Mouse (Mus musculus) MEL (cell line): ENCODE measurements around the gene B3gat3. TPM values are rescaled to one million over a fixed set of nuclear protein-coding genes. Genes with fewer than 3 reads are reported as not detected.

Experiments used
- DNase-seq: peaks from one replicate; pipeline ENCODE4 v3.0.0; 2011; ENCODE audit warnings: low read depth, low spot score
- H3K27ac ChIP-seq: 2 replicates; pipeline ENCODE4 v1.5.1; 2012; ENCODE audit warnings: low read depth, mild to moderate bottlenecking, control low read depth, low read length, moderate library complexity; ENCODE audit not compliant: control insufficient read depth
- H3K27me3 ChIP-seq, 2 experiments: fragments of 150-350 bp in 1 of 2; sonication (generic) in 1 of 2; 2 replicates each; pipeline ENCODE4 v1.6.1; 2012; ENCODE audit warnings: low read length in 2 of 2, mild to moderate bottlenecking in 2 of 2, improper control_type of control experiment in 1 of 2, moderate library complexity in 1 of 2; ENCODE audit not compliant: insufficient read depth in 2 of 2, control insufficient read depth in 1 of 2
- H3K36me3 ChIP-seq, 2 experiments: 2 replicates each; pipeline ENCODE4 v1.6.1; 2012 to 2014; ENCODE audit warnings: low read length in 2 of 2, improper control_type of control experiment in 1 of 2, inconsistent platforms in 1 of 2, mild to moderate bottlenecking in 1 of 2; ENCODE audit not compliant: insufficient read depth in 2 of 2, control insufficient read depth in 1 of 2
- H3K4me1 ChIP-seq, 2 experiments: fragments of 150-350 bp in 1 of 2; sonication (generic) in 1 of 2; 2 replicates each; pipeline ENCODE4 v1.6.1; 2012; ENCODE audit warnings: low read length in 2 of 2, improper control_type of control experiment in 1 of 2, mild to moderate bottlenecking in 1 of 2; ENCODE audit not compliant: insufficient read depth in 2 of 2, control insufficient read depth in 1 of 2
- H3K4me3 ChIP-seq, 2 experiments: fragments of 150-350 bp in 1 of 2; sonication (generic) in 1 of 2; 2 replicates each; pipeline ENCODE4 v1.5.1; 2012; ENCODE audit warnings: low read depth in 2 of 2, low read length in 2 of 2, mild to moderate bottlenecking in 2 of 2, moderate library complexity in 2 of 2, control low read depth in 1 of 2, improper control_type of control experiment in 1 of 2; ENCODE audit not compliant: control insufficient read depth in 1 of 2, insufficient read depth in 1 of 2
- H3K79me2 ChIP-seq: 2 replicates; pipeline ENCODE4 v1.6.1; 2012; ENCODE audit warnings: mild to moderate bottlenecking, low read length, moderate library complexity; ENCODE audit not compliant: control insufficient read depth, poor library complexity, insufficient read depth
- H3K9ac ChIP-seq: 2 replicates; pipeline ENCODE4 v1.6.1; 2012; ENCODE audit warnings: low read depth, mild to moderate bottlenecking, control low read depth, low read length, moderate library complexity; ENCODE audit not compliant: control insufficient read depth, poor library complexity, severe bottlenecking
- H3K9me3 ChIP-seq: fragments of 150-350 bp; sonication (generic); replicated peaks from 2 replicates; pipeline ENCODE4 v1.6.1; 2012; ENCODE audit warnings: mild to moderate bottlenecking, low read length, improper control_type of control experiment, moderate library complexity; ENCODE audit not compliant: insufficient read depth
- CHD1 ChIP-seq: IDR thresholded peaks from 2 replicates; pipeline ENCODE4 v1.6.1; 2012; ENCODE audit warnings: low read depth, mild to moderate bottlenecking, inconsistent platforms, low read length, improper control_type of control experiment
- E2F4 ChIP-seq: IDR thresholded peaks from 2 replicates; pipeline ENCODE4 v1.6.1; 2011; ENCODE audit warnings: low read depth, low read length, improper control_type of control experiment, borderline replicate concordance
- EP300 ChIP-seq, 2 experiments: IDR thresholded peaks; 2 replicates each; pipeline ENCODE4 v1.6.1; 2011; ENCODE audit warnings: improper control_type of control experiment in 2 of 2, low read length in 2 of 2, low read depth in 1 of 2, mild to moderate bottlenecking in 1 of 2
- GATA1 ChIP-seq: IDR thresholded peaks from 2 replicates; pipeline ENCODE4 v1.6.1; 2011; ENCODE audit warnings: low read depth, low read length, improper control_type of control experiment
- MAFK ChIP-seq: IDR thresholded peaks from 2 replicates; pipeline ENCODE4 v1.6.1; 2011; ENCODE audit warnings: low read depth, mild to moderate bottlenecking, low read length, improper control_type of control experiment, borderline replicate concordance
- MAX ChIP-seq: IDR thresholded peaks from 2 replicates; pipeline ENCODE4 v1.6.1; 2011; ENCODE audit warnings: low read length, improper control_type of control experiment
- MAZ ChIP-seq: IDR thresholded peaks from 2 replicates; pipeline ENCODE4 v1.6.1; 2012; ENCODE audit warnings: low read depth, mild to moderate bottlenecking, inconsistent platforms, low read length, improper control_type of control experiment
- MEF2A ChIP-seq: IDR thresholded peaks from 2 replicates; pipeline ENCODE4 v1.6.1; 2014; ENCODE audit warnings: low read depth, mild to moderate bottlenecking, inconsistent platforms, low read length, improper control_type of control experiment; ENCODE audit not compliant: poor library complexity, insufficient replicate concordance, severe bottlenecking; ENCODE audit errors: extremely low read depth
- MXI1 ChIP-seq: IDR thresholded peaks from 2 replicates; pipeline ENCODE4 v1.6.1; 2011; ENCODE audit warnings: mild to moderate bottlenecking, low read depth, low read length, improper control_type of control experiment
- POLR2AphosphoS2 ChIP-seq: IDR thresholded peaks from 2 replicates; pipeline ENCODE4 v1.6.1; 2011; ENCODE audit warnings: low read length, improper control_type of control experiment
- POLR2AphosphoS5 ChIP-seq: IDR thresholded peaks from 2 replicates; pipeline ENCODE4 v1.6.1; 2012; ENCODE audit warnings: low read depth, borderline replicate concordance, mild to moderate bottlenecking, inconsistent platforms, low read length, moderate library complexity, mixed read lengths
- RCOR1 ChIP-seq: IDR thresholded peaks from 2 replicates; pipeline ENCODE4 v1.6.1; 2012; ENCODE audit warnings: low read depth, mild to moderate bottlenecking, inconsistent platforms, low read length, improper control_type of control experiment
- SIN3A ChIP-seq: IDR thresholded peaks from 2 replicates; pipeline ENCODE4 v1.6.1; 2012; ENCODE audit warnings: low read length, improper control_type of control experiment, inconsistent platforms
- TAL1 ChIP-seq: IDR thresholded peaks from 2 replicates; pipeline ENCODE4 v1.6.1; 2012; ENCODE audit warnings: mild to moderate bottlenecking, inconsistent platforms, low read length, moderate library complexity, mixed read lengths
- TBP ChIP-seq: IDR thresholded peaks from 2 replicates; pipeline ENCODE4 v1.8.0; 2011; ENCODE audit warnings: low read depth, low read length, improper control_type of control experiment
- UBTF ChIP-seq: IDR thresholded peaks from 2 replicates; pipeline ENCODE4 v1.6.1; 2012; ENCODE audit warnings: low read depth, mild to moderate bottlenecking, inconsistent platforms, low read length, improper control_type of control experiment, moderate library complexity, borderline replicate concordance; ENCODE audit not compliant: insufficient read depth
- USF1 ChIP-seq: IDR thresholded peaks from 2 replicates; pipeline ENCODE4 v1.6.1; 2014; ENCODE audit warnings: low read depth, mild to moderate bottlenecking, inconsistent platforms, low read length, improper control_type of control experiment, moderate library complexity
- USF2 ChIP-seq, 2 experiments: IDR thresholded peaks; 2 replicates each; pipeline ENCODE4 v1.6.1; 2011 to 2012; ENCODE audit warnings: improper control_type of control experiment in 2 of 2, low read length in 2 of 2, borderline replicate concordance in 1 of 2, inconsistent platforms in 1 of 2, low read depth in 1 of 2, mild to moderate bottlenecking in 1 of 2; ENCODE audit not compliant: insufficient read depth in 1 of 2
- ZC3H11A ChIP-seq: IDR thresholded peaks from 2 replicates; pipeline ENCODE4 v1.6.1; 2012; ENCODE audit warnings: low read depth, mild to moderate bottlenecking, inconsistent platforms, low read length, improper control_type of control experiment
- ZMIZ1 ChIP-seq: IDR thresholded peaks from 2 replicates; pipeline ENCODE4 v1.6.1; 2012; ENCODE audit warnings: low read depth, mild to moderate bottlenecking, inconsistent platforms, low read length, improper control_type of control experiment, moderate library complexity
- polyA plus RNA-seq, 2 experiments: library from polyadenylated mRNA; stranded (reverse) in 1 of 2; unstranded in 1 of 2; fragments of >175 nt in 1 of 2; fragments of >200 nt in 1 of 2; gene quantifications; 2 replicates each; pipeline versions ENCODE4 v1.2.1 to v1.2.4; 2012; ENCODE audit warnings: low replicate concordance in 2 of 2, low read depth in 1 of 2; ENCODE audit not compliant: insufficient read length in 2 of 2, insufficient read depth in 1 of 2, missing spikeins in 1 of 2
- total RNA-seq: library from RNA; depleted of rRNA; stranded (reverse); fragments of 300-350 nt; gene quantifications from 2 replicates; pipeline ENCODE4 v1.2.3, GENCODE M21; 2012

Gene B3gat3
- total and polyA plus RNA-seq, 3 experiments, result 26.2 to 35.4 TPM; not detected in 1

- Histone ChIP-seq H3K4me3 (no peak overlapping the region), H3K27ac (no peak overlapping the region), H3K9ac (no peak overlapping the region), H3K4me1 (no peaks in the 10 kb centered on the region), H3K79me2 (no peaks in the 10 kb centered on the region), H3K27me3 (no peaks in the 10 kb centered on the region), H3K36me3 (peaks cover 0 to 28% of the 10 kb centered on the region in 2 experiments; a peak in 2 of 4 replicates), H3K9me3 (no peaks in the 10 kb centered on the region)
- TF ChIP-seq SIN3A (no peak), MXI1 (no peak), CHD1 (no peak), ZC3H11A (no peak), POLR2AphosphoS2 (no peak)
- no peak for DNase-seq
These were observed 11.6 kb upstream of the B3gat3 start for GRCm38 (mm10) chr19:8908531-8908930.

DNA sequence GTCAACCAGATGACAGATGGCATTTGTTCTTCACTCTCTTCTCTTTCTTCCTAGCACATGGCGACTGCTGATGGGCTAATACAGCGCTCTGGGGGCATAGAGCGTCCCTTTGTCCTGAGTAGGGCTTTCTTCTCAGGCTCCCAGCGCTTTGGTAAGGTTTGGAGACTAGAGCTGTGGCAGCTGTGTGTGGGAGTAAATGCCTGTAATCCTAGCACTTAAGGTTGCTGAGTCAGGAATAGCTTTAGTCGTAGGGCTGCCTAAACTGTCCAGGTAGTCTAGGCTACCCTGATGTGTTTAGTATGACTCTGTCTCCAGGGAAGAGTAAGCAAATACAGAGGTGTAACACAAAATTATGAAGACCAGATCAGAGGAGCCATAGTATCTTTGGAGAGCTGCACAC lies 8.4 kb upstream of the B3gat3 start:
- Histone ChIP-seq H3K9ac (no peak overlapping the region), H3K9me3 (no peaks in the 10 kb centered on the region), H3K27ac (no peak overlapping the region), H3K4me1 (no peaks in the 10 kb centered on the region), H3K4me3 (no peak overlapping the region), H3K36me3 (peaks cover 0 to 30% of the 10 kb centered on the region in 2 experiments; a peak in 2 of 4 replicates), H3K27me3 (no peaks in the 10 kb centered on the region), H3K79me2 (no peaks in the 10 kb centered on the region)
- DNase-seq, result no peak
- TF ChIP-seq TBP (no peak), ZC3H11A (no peak), E2F4 (no peak), POLR2AphosphoS5 (no peak), USF2 (IDR thresholded peaks at IDR 0.05; ENCODE audit: borderline replicate concordance in 1 of 2, insufficient read depth in 1 of 2, low read depth in 1 of 2, low read length in 2 of 2) (no peak), USF1 (no peak), MAZ (no peak), TAL1 (no peak), ZMIZ1 (no peak), GATA1 (no peak), MAFK (no peak), RCOR1 (no peak), MAX (no peak), CHD1 (no peak), MEF2A (no peak), UBTF (no peak), EP300 (IDR thresholded peaks at IDR 0.05; ENCODE audit: low read depth in 1 of 2, low read length in 2 of 2) (no peak), MXI1 (no peak)
